Mouse (Mus musculus): ENCODE data around the gene Astn2.

DNA sequence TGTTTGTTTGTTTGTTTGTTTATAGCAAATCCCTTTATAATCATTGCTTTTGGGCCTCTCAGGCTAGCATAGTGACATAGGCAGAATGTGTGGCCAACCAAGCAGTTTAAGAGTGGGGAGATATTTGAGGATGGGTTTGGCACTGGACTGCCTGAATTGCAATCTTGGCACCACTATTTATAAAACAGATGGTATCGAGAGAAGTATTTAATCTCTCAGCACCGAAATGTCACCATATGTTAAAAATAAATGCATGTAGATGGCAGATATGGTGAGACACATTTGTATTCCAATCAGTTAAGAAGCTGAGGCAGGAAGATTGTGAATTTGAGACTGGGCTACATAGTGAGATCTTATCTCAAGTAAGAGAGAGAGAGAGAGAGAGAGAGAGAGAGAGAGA is 692.7 kb downstream of the Astn2 start:
- TF ChIP-seq CTCF (IDR thresholded peaks at IDR 0.05; ENCODE audit: borderline replicate concordance, control insufficient read depth, extremely low read depth, insufficient read depth, low read length, poor library complexity) (no peak), POLR2A (IDR thresholded peaks at IDR 0.05; ENCODE audit: control insufficient read depth, extremely low read depth, insufficient read depth, low read length, poor library complexity) (no peak)
